Mouse (Mus musculus): ENCODE measurements around the gene Mettl27. TPM values are rescaled to one million over a fixed set of nuclear protein-coding genes. Genes with fewer than 3 reads are reported as not detected.

Mettl27 gene
- polyA plus RNA-seq (2012) = 13.0 and 13.9 TPM in 2 replicates

- no peak for TF ChIP-seq GATA1 (IDR thresholded peaks at IDR 0.05; ENCODE audit: low read length)
These were observed at the start of gene Mettl27 for GRCm38 (mm10) chr5:134932179-134932902. Mettl27 (plus strand) TSS chr5:134932368.

GRCm38 (mm10) chr5:134883077-134883476 lies 49.1 kb upstream of the Mettl27 start:
- TF ChIP-seq GATA1 (IDR thresholded peaks at IDR 0.05; ENCODE audit: low read length) = no peak

- TF ChIP-seq GATA1 (IDR thresholded peaks at IDR 0.05; ENCODE audit: low read length) = no peak
These were observed 44.5 kb upstream of the Mettl27 start for GRCm38 (mm10) chr5:134887447-134888335.

GRCm38 (mm10) chr5:134888505-134888904 lies 43.7 kb upstream of the Mettl27 start:
- no peak for TF ChIP-seq GATA1 (IDR thresholded peaks at IDR 0.05; ENCODE audit: low read length)

GRCm38 (mm10) chr5:134890601-134891054 lies 41.5 kb upstream of the Mettl27 start:
- TF ChIP-seq GATA1 (IDR thresholded peaks at IDR 0.05; ENCODE audit: low read length) = no peak

- TF ChIP-seq GATA1 (IDR thresholded peaks at IDR 0.05; ENCODE audit: low read length) = no peak
These were observed 40.6 kb upstream of the Mettl27 start for GRCm38 (mm10) chr5:134891552-134891951.

GRCm38 (mm10) chr5:134892717-134893116 lies 39.5 kb upstream of the Mettl27 start:
- TF ChIP-seq GATA1 (IDR thresholded peaks at IDR 0.05; ENCODE audit: low read length) = no peak

GRCm38 (mm10) chr5:134895291-134895690 lies 36.9 kb upstream of the Mettl27 start:
- TF ChIP-seq GATA1 (IDR thresholded peaks at IDR 0.05; ENCODE audit: low read length) = no peak

- no peak for TF ChIP-seq GATA1 (IDR thresholded peaks at IDR 0.05; ENCODE audit: low read length)
These were observed 35.2 kb upstream of the Mettl27 start for GRCm38 (mm10) chr5:134896965-134897364.

GRCm38 (mm10) chr5:134897596-134897995 lies 34.6 kb upstream of the Mettl27 start:
- TF ChIP-seq GATA1 (IDR thresholded peaks at IDR 0.05; ENCODE audit: low read length) = no peak

- no peak for TF ChIP-seq GATA1 (IDR thresholded peaks at IDR 0.05; ENCODE audit: low read length)
These were observed 31.0 kb upstream of the Mettl27 start for GRCm38 (mm10) chr5:134901012-134901643.

- TF ChIP-seq GATA1 (IDR thresholded peaks at IDR 0.05; ENCODE audit: low read length) = no peak
These were observed 30.5 kb upstream of the Mettl27 start for GRCm38 (mm10) chr5:134901644-134902027.

GRCm38 (mm10) chr5:134906633-134907032 lies 25.5 kb upstream of the Mettl27 start, which contains the start of gene Tmem270:
Tmem270 (minus strand) TSS chr5:134906733.
- TF ChIP-seq GATA1 (IDR thresholded peaks at IDR 0.05; ENCODE audit: low read length) = no peak

- TF ChIP-seq GATA1 (IDR thresholded peaks at IDR 0.05; ENCODE audit: low read length) = no peak
These were observed 25.0 kb upstream of the Mettl27 start for GRCm38 (mm10) chr5:134907135-134907534.

GRCm38 (mm10) chr5:134911901-134912300 lies 20.3 kb upstream of the Mettl27 start:
- TF ChIP-seq GATA1 (IDR thresholded peaks at IDR 0.05; ENCODE audit: low read length) = no peak

- TF ChIP-seq GATA1 (IDR thresholded peaks at IDR 0.05; ENCODE audit: low read length) = no peak
These were observed 18.8 kb upstream of the Mettl27 start for GRCm38 (mm10) chr5:134913352-134913751.
